Mouse (Mus musculus) CD4-positive, CD25-positive, alpha-beta regulatory T cell, adult 2 months (primary cell): ENCODE data around the gene Ttll12.

Source experiments
- DNase-seq: peaks from one replicate; pipeline ENCODE4 v3.0.0-alpha.2; 2012; ENCODE audit warnings: low read depth, low spot score

Gene Ttll12

GRCm38 (mm10) chr15:83527747-83528146 is 67.2 kb downstream of the Ttll12 start:
- DNase-seq, result no peak

DNA sequence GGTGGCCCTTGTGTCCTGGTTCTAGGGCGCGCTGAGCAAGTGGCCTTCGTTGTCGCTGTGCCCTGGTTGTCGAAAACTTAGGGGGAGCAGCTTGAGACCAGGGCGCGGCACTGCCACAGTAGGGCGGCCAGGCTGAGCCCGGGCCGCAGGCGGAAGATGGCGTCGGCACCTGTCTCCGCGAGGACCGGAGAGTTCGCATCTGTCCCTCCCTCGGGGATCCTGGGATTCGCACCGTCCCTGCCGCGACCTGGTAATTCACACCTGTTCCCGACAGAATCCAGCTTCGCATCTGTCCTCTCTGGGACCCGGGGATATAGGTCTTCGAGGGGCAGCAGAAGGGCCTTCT is 67.9 kb downstream of the Ttll12 start:
- peak; percentile 36 for DNase-seq

- DNase-seq, result peak; percentile 67
Measured at GRCm38 (mm10) chr15:83526424-83527091, 68.4 kb downstream of the Ttll12 start, which contains the start of gene Bik. Bik (plus strand) TSS chr15:83526862.
